Mouse (Mus musculus): ENCODE data around the gene Myocd.

Myocd gene

DNA sequence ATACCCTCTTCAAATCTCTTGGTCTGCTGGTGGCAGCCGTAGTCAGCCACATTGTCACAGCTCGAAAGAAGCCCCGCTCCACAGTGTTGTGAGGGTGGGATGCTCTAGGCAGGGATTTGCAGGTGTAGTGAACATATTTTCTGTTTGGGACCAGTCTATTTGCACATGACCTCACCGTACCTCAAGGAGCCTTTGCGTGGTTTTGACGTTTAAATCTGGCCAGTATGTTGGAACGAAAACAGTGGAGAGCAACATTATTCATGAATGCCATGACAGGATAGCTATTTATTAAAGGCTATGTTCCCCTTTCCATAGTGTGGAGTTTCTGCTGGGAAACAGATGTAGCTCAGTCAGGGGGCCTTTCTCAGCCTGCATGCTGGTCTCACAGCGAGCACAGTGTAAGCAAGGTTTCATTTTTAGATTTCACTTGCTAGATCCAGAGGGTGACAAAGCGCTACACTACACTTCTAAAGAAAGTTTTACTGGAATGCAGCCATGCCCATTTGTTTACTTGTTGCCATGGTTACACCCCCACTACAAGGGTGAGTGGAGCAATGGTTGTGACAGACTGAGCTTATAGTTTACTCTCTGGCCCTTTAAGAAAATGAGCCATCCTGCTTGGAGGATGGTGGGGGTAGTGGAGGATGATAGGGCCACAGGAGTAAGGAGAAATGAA, 54.7 kb downstream of the Myocd start:
- peak; percentile 65 for DNase-seq (ENCODE audit: low spot score)

DNA sequence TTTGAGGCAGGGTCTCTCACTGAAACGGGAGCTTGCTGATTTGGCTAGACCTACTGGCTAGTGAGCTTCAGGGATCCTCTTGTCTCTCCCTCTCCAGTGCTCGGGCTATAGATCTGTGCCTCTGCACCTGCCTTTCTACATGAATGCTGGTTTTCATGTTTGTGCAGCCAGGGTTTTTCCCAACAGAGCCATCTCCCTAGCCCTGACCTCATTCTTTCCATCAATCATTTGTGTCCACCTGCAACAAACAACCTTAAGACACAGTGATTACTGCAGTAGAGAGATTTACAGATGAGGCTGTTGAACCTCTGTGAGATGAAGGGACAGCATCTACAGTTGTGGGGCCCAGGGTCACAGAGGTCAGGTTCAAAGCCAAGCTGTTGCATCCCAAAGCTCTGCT, 56.0 kb downstream of the Myocd start:
- no peak for DNase-seq (ENCODE audit: low spot score)

DNA sequence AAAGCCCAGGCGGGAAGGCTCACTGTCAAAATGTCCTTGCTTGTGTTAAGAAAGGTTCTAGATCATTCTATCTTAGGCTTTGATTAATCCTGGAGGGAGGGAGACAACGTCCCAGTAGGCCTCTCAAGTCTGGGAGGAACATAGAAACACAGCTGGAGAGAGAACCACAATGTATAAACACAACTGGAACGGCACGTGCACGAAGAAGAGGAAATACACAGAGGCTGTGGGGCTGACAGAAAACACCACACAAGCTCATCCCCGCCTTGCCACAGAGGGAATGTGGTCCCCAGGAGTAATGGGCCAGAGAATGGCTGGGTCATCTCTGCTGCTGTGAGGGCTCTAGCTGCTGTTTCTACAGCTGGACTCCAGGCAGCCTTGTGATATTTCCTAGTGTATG, 58.1 kb downstream of the Myocd start:
- no peak for DNase-seq (ENCODE audit: low spot score)

DNA sequence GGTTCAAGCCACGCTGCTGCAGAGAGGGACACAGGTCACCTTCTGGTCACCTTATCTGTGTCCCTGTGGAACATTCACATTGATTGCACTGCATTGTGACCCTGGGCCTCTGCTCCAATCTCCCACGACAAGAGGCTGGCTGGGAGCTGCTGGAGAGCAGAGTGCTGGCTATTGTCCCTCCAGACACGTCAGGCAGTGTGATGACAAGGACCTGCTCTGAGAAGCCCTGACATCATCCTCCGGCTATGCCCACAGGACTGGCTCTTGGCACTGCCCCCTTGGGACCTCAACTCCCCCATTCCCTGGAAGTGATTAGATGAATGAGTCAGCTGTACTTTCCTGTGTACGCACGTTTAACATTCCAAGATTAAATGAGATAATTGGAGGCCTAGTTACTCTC, 60.3 kb downstream of the Myocd start:
- DNase-seq (ENCODE audit: low spot score): no peak

DNA sequence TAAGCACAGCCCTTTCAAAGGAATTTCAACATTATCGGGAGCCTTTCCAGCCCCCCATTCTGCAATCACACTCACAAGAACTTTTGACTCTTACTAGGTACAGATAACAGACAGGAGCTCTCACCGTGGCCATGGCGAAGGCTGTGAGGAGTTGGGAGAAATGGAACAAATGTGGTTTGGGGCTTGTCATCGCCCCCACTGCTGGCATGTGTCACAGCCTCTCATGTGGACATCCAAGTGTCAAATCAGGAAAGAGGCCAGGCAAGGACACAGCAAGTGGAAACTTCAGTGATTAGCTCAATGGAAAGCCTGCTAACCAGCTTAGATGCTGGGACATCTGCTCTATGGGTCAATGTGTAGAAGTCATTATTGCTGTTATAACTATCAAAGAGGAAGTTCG, 64.5 kb downstream of the Myocd start:
- DNase-seq (ENCODE audit: low spot score): no peak

DNA sequence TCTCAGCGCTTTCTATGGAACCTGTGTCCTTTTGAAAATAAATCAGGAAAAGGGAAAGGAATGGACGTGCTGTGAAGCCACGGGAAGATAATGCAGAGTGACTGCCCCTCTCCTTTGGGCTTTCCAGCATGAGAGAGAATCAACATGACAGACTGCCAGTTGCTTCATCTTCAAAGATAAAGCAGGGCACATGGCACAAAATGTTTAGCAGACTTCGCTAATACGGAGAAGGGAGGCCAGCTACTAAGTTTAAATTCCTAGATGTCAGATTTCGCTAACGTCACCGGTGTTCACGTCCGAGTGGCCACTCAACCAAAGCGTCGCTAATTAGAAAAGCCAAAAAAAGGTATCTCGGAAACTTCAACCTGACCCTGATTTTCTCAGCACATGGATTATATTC, 65.1 kb downstream of the Myocd start:
- no peak for DNase-seq (ENCODE audit: low spot score)

DNA sequence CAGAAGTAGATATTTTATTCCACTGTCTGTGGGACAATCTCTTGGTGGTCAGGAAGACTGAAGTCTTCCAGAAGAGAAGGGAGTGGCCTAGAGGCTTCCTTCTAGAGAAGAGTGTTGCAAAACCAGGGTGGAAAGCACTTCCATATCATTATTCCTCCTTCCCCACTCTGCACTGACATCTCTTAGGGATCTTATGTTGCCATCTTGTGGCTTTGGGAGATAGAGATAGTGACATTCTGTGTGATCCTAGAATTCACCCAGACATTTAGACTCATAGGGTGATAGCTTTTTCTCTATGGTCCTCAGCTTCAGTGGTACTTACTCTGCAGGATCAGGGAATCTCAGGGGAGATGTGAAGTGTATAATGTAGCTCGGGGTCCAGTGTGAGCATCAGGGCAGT, 66.8 kb downstream of the Myocd start:
- no peak for DNase-seq (ENCODE audit: low spot score)

DNA sequence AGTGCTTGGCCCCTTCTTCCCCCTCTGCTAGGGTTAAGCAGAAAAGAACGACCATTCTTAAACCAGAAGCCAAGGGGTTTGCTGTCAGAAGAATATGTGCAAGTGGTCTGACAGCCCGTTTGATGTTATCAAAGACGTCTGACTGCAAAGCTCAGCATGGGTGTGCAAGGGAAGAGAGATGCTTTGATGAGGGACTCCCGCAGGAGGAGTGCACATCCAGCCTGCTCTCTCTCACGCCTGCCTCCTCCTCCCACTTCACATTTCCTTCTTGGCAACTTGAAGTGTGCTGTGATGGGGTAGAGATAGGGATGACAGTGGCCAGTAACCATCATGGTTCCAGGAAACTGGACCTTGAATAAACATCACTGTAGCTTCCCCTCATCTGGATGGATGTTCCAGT, 67.6 kb downstream of the Myocd start:
- no peak for DNase-seq (ENCODE audit: low spot score)

DNA sequence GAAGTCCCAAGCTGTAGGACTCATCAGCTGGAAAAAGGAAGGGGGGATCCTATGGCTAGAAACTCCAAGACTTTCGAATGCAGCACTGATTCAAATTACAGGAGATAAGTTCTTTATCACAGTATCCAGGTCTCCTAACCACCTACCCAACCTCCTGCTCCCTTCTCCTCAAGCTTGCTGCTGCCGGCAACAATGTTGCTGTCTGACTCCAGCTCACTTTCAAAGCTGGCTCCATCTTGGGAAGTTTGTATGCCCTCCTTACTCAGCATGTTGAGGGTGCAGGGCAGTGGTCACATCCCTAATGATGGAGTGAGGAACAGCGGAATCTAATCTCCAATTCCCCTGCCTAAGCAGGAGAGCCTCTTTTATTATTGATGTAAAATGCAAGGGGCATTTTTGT, 71.8 kb downstream of the Myocd start:
- no peak for DNase-seq (ENCODE audit: low spot score)

DNA sequence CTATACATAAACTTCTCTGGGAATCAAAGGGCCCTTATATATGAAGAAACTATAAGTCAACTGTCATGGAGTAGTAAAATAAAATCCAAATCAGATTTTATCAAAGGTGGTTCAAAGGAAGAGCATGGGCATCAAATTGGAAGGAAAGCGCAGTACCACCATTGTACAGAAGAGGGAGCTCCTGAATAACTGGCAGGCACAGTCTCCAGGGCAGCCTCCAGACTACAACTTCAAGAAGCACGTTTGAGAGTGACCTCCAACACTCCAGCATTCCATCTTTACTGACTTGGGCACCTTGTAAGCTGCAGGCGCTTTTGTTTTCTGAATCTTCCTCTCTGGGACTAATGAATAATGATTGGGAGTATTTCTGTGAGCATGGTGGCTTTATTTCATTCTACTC, 72.5 kb downstream of the Myocd start:
- peak; percentile 89 for DNase-seq (ENCODE audit: low spot score)

DNA sequence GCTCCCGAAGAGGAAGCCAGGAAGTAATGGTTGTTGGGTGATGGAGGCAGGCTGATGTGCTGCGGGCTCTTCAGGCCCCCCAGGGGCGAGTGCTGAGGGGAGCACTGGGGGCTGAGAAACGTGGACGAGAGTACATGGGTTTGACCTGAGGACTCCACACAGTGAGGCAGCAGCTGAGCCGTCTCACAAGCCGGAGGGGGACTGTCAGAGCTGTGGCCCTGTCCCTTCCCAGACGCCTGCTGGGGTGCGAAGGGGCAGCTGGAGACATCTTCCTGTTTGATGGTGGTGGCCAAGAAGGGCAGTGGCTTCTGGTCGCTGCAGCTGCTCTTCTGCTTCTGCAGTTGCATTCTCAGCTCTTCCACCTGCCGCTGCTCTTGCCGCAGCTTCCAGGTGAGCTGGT, 82.8 kb downstream of the Myocd start:
- DNase-seq (ENCODE audit: low spot score): no peak

DNA sequence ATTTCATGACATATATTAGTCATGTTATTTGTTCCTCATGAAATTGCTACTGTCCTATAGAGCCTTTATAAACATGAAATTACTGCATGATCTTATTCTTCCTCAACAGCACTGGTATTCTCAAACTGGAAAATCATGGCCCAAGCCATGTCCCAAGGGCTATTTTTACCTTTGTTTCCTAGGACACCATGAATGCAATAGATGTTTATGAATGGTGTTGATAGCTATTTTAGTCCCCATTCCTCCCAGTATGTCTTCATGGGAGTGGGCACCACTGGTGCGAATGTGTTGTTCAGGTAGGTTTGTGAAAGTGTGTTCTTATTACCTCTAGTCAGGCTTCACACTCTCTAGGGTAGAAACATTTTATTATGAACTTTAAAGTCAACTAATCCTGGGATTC, 84.7 kb downstream of the Myocd start:
- DNase-seq (ENCODE audit: low spot score): no peak

DNA sequence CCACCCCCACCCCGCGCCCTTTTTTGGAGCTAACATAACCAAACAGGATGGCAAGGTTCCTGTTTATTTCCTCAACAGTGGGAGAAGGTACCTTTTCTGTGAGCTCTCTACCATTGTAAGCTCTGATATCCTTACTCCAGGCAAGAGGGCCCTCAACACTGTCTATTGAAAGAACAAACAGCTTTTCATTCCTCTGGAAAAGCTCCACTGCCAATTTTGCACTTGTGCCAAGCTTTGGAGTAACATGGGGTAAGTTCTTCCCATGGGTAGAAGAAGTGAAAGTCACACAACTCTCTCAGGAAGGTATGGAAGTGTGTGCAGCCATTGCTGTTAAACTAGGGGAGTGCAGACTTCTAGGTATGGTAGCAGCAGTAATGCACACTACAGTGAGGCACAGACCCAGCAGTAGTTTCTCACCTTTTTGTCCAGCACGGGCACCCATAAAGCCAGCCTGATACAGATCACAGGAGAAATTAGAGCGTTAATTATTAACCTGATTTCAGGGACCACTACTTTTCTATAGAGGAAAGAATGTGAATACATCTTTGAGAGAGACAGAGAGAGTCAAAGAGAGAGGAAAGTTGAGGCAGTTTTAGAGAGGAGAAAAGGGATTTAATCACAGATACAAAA, 99.6 kb downstream of the Myocd start:
- no peak for DNase-seq (ENCODE audit: low spot score)

DNA sequence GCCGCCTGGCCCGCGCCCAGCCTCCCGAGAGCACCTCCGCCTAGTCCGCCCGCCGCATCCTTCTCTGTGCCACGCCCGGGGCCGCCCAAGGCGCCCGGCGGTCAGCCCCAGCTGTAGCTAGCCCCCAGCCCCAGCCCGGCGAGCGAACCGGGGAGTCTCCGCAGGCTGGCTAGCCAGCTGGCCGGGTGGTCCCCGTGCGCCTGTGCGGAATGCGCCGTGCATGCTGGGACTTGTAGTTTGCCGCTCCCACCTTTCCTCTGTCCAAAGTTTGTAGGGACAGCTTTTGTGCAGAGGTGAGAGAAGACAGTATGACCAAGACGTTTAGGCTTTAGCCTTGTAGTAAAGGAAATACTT, 107.0 kb downstream of the Myocd start, which contains the start of gene Arhgap44:
Arhgap44 (minus strand) TSS at position 195 of the 354 bp plus-strand sequence.
- peak; percentile 81 for DNase-seq (ENCODE audit: low spot score)

DNA sequence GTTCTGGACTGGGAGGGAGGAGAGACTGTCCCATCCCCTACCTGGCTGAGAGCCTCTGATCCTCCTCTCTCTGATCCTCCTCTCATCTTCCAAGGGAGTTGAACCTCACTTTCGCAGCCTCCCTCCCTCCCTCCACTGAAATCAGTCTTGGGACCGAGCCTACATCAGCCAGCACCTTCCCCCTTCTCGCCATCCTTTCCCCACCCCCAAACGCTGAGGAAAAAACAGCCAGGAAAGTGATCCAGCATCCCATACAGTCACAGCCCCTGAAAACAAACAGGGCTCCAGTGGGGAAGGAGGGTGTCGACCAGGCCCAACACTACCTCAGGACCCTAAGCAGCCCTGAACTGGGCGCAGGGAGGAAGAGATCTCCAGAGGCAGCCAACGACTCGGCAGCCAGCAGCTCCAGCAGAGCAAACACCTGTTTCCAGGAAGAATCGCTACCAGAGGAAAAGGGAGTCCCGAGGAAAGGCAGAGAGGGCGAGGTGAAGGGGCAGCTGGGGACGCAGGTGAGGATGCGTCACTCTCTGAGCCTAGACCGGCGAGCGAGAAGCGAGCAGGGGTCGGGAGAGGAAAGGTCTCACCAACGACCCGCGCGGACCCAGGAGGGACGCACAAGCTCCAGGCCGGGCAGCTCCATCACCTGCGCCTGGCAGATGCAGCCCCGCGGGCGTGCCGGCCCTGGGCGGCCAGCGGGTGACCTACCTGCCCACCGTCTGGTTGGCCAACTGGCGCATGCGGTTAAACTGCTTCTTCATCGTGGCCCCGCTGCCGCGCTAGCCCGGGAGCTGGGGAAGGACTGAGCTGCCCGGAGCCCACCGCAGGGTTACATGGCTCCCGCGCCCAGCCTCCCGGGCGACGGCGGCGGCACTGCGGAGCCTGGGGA, 107.7 kb downstream of the Myocd start:
- no peak for DNase-seq (ENCODE audit: low spot score)

DNA sequence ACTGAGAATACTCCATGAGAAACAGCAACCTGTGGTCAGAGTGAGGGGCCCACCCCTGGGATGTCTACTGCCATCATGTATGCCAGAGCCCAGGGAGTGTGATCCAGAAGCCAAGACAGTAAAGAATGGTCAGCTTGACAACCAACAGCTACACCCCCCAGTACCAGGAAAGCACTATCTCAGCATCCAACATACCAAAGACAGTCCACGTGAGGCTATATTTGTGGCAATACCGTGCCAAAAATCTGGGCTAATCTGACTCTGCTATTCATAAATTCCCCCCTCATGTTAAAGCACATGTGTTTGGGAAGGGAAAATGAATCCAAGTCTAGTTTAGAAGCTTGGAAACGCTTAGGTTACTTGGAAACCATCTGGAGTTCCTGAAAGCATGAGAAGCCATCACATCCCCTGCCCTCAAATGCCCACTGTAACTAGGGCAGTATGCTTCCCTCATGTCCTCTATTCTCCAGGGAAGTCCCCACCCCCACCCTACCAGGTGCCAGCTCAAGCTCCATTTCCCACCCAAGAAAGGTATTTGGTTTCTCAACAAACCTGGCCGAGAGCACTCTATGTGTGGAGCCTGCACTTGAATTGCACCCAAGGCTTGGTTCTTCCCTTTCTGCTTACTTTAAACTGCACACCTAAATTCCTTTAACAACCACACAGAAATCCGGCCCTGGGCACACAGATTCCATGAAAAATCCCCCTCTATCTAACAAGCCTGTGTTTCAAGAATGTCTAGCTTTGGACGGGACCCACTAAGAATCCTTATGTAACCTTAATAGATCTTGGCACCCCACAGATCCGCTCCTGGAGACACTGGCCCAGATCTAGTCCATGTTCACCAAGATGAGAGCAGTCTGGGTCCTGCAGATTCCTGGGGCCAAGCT, 108.6 kb downstream of the Myocd start:
- no peak for DNase-seq (ENCODE audit: low spot score)

DNA sequence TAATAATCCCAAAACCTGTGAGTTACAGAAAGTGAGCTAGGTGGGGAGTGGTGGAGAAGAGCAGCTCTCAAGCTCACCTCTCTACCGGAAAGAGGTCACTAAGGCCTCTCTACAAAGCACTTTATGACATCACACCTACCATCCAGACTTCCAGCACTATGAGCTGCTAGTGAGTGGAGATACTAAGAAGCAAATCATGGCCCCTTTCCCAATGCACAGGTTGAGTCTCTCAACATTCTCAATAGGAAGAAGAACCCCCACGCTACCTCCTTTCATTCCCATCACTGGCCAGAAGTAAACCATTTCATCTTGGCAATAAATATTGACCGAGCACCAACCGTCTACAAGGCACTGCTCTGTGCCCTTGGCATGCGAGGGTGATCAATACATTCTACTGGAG, 110.0 kb downstream of the Myocd start, which contains the start of gene 1700086D15Rik:
1700086D15Rik (minus strand) TSS at position 101 of the 400 bp plus-strand sequence.
- no peak for DNase-seq (ENCODE audit: low spot score)

DNA sequence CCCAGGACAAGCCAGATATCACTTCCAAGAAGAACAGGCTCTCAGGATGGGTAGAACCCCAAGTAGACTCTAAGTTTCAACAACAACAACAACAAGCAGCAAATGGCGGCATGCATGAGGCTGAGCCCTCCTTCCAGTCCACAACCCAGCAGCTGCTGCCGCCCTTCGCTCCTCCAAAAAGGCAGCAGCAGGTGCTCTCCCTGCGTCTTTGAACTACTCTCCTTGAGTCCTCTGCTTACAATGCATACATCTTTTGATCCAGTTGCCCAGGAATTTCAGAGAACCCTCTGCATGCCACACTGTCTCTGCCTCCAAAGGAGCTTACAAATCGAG, 111.2 kb downstream of the Myocd start:
- DNase-seq (ENCODE audit: low spot score): no peak

DNA sequence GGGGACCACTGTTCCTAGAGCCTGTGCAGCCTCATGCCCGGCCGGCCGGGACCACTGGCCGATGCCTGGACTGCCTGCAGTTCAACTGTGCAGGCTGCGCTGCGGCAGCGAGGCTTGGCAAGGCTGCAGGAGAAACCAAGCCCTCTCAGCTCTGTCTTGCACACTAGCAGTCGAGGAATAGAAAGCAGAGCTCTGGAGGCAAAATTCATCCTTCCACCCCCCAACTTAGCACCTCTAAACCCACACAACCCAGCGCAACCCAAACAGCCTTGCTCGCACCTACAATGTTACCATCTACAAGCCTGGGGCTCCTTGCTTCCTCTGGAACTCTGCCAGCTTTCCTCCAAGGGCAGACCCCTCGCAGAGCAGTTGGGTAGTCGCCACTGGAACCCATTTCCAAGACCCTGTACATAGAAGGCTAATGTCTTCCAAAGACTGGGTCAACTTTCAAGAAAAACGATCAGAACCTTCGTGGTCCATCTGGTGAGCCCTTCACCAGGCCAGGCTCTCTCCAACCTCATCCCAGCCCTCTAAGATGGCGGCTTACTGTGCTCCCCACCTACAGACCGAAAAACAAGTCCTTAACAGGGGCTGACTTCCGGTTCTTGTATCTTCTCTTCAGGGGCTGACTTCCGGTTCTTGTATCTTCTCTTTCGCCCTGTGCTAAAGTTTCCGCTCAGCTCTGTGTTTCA, 111.7 kb downstream of the Myocd start:
- no peak for DNase-seq (ENCODE audit: low spot score)

DNA sequence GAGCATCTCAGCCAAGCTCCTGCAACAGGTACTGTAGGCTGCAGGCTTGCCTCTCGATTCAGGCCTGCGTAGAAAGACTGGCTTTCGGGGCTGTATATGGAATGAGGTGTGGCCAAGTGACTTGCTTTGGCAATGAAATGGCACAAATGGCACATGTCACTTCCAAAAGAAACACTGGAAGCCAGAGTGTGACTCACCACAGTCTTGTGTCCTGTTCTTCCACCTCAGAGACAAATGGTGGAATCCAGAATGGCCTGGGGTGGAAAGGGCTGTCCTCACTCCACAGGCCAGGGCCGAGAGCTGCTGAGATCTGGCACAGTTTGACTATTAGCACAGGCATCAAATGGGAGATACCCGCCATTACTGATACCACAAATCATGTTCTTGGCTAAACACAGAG, 116.8 kb downstream of the Myocd start:
- no peak for DNase-seq (ENCODE audit: low spot score)

DNA sequence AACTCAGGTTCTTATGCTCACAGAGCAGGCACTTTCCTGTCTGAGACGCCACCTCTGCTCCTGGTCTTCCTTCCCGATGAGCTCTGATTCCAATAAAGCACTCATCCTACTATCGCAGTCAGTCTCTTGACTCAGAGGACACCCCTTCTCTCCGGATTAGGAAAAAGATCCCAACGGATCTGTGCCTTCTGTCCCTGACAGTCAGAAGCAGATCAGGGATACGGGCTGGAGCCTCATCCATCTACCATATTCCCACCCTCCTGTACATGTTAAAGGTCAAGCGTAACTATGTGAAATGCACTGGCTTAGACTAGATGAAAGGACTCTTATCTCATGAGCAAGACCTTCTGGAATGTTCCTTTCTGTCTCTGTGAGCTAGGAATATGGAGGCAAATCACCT, 121.3 kb downstream of the Myocd start:
- DNase-seq (ENCODE audit: low spot score): no peak
